Comparison of ENCODE assay signal across 26 mouse cellular contexts in genomic region chr13:41375696-41376095, GRCm38 (mm10).
DNase-seq lines count a peak whose midpoint lies in the region; ATAC-seq lines count a peak whose summit lies in the region.
"Had no signal": no experiment of that assay in that cellular context is flagged by ENCODE, and none has a peak within 500 bp of the region (broad histone marks: within the 10 kb centered on the region; RNA-seq: fewer than 3 reads in every experiment).

No protein-coding gene starts in this region.

- peak; percentile 52 for ATAC-seq in hindbrain, embryonic 16.5 days
- no peak; the same call in 1 of the 2 replicates for ATAC-seq in hindbrain, embryonic 11.5 days (ENCODE audit: low FRiP score)
- peak; percentile 65; the same call in 1 of the 2 replicates for ATAC-seq in midbrain, embryonic 12.5 days (ENCODE audit: low FRiP score, low read depth)
- ATAC-seq in midbrain, embryonic 15.5 days (replicated peaks) = no peak
- peak; percentile 53; the same call in 1 of the 2 replicates for ATAC-seq in neural tube, embryonic 11.5 days (ENCODE audit: insufficient read depth, low FRiP score, low TSS enrichment)
- ATAC-seq: CD4-positive, CD25-positive, alpha-beta regulatory T cell, adult 4 months; forebrain, embryonic 14.5 days; forebrain, embryonic 16.5 days had no signal

- no peak overlapping the region for H3K4me2 ChIP-seq in hindbrain, embryonic 16.5 days (ENCODE audit: low read length)
- H3K4me2 ChIP-seq in hindbrain, embryonic 11.5 days (replicated peaks; ENCODE audit: low read depth, low read length) = no peak overlapping the region
- no peak overlapping the region for H3K4me2 ChIP-seq in midbrain, embryonic 12.5 days (replicated peaks)
- no peak overlapping the region for H3K4me2 ChIP-seq in midbrain, embryonic 15.5 days
- H3K4me2 ChIP-seq in neural tube, embryonic 11.5 days (ENCODE audit: low read depth) = no peak overlapping the region
- H3K4me2 ChIP-seq: embryonic facial prominence, embryonic 13.5 days; embryonic facial prominence, embryonic 15.5 days; forebrain, embryonic 12.5 days had no signal

- H3K9ac ChIP-seq in hindbrain, embryonic 16.5 days (ENCODE audit: low read depth, low read length) = no peak overlapping the region
- H3K9ac ChIP-seq in hindbrain, embryonic 11.5 days (ENCODE audit: low read depth, low read length) = no peak overlapping the region
- H3K9ac ChIP-seq in midbrain, embryonic 12.5 days (replicated peaks) = no peak overlapping the region
- no peak overlapping the region for H3K9ac ChIP-seq in midbrain, embryonic 15.5 days
- no peak overlapping the region for H3K9ac ChIP-seq in neural tube, embryonic 11.5 days (ENCODE audit: low read length)
- H3K9ac ChIP-seq: embryonic facial prominence, embryonic 13.5 days; embryonic facial prominence, embryonic 15.5 days; forebrain, embryonic 12.5 days had no signal

- H3K4me3 ChIP-seq in hindbrain, embryonic 16.5 days (ENCODE audit: low read length) = no peak overlapping the region
- H3K4me3 ChIP-seq in hindbrain, embryonic 11.5 days (ENCODE audit: low read depth, low read length) = no peak overlapping the region
- H3K4me3 ChIP-seq in midbrain, embryonic 12.5 days = no peak overlapping the region
- H3K4me3 ChIP-seq in midbrain, embryonic 15.5 days = no peak overlapping the region
- no peak overlapping the region for H3K4me3 ChIP-seq in neural tube, embryonic 11.5 days (ENCODE audit: low read depth, low read length)
- H3K4me3 ChIP-seq: embryonic facial prominence, embryonic 13.5 days; embryonic facial prominence, embryonic 15.5 days; erythroblast, embryonic 14.5 days; forebrain, embryonic 10.5 days; forebrain, embryonic 12.5 days had no signal

- H3K27ac ChIP-seq in hindbrain, embryonic 16.5 days (ENCODE audit: low read depth, low read length) = no peak overlapping the region
- H3K27ac ChIP-seq in hindbrain, embryonic 11.5 days (ENCODE audit: low read depth, low read length) = no peak overlapping the region
- H3K27ac ChIP-seq in midbrain, embryonic 12.5 days (replicated peaks) = no peak overlapping the region
- no peak overlapping the region for H3K27ac ChIP-seq in midbrain, embryonic 15.5 days
- no peak overlapping the region for H3K27ac ChIP-seq in neural tube, embryonic 11.5 days (ENCODE audit: low read depth, low read length)
- H3K27ac ChIP-seq: embryonic facial prominence, embryonic 13.5 days; embryonic facial prominence, embryonic 15.5 days; forebrain, embryonic 10.5 days; forebrain, embryonic 12.5 days had no signal

- no peaks in the 10 kb centered on the region for H3K36me3 ChIP-seq in hindbrain, embryonic 16.5 days (ENCODE audit: control insufficient read depth, insufficient read depth, low read length)
- H3K36me3 ChIP-seq in hindbrain, embryonic 11.5 days (ENCODE audit: control insufficient read depth, insufficient read depth, low read length) = no peaks in the 10 kb centered on the region
- no peaks in the 10 kb centered on the region for H3K36me3 ChIP-seq in midbrain, embryonic 12.5 days
- no peaks in the 10 kb centered on the region for H3K36me3 ChIP-seq in midbrain, embryonic 15.5 days (replicated peaks)
- H3K36me3 ChIP-seq in neural tube, embryonic 11.5 days (ENCODE audit: control insufficient read depth, insufficient read depth, low read length) = no peaks in the 10 kb centered on the region
- H3K36me3 ChIP-seq: embryonic facial prominence, embryonic 13.5 days; embryonic facial prominence, embryonic 15.5 days; forebrain, embryonic 10.5 days; forebrain, embryonic 12.5 days had no signal

- no peaks in the 10 kb centered on the region for H3K9me3 ChIP-seq in hindbrain, embryonic 16.5 days (ENCODE audit: control insufficient read depth, low read length)
- no peaks in the 10 kb centered on the region for H3K9me3 ChIP-seq in hindbrain, embryonic 11.5 days (ENCODE audit: control insufficient read depth, low read length)
- no peaks in the 10 kb centered on the region for H3K9me3 ChIP-seq in midbrain, embryonic 12.5 days
- H3K9me3 ChIP-seq in midbrain, embryonic 15.5 days = no peaks in the 10 kb centered on the region
- no peaks in the 10 kb centered on the region for H3K9me3 ChIP-seq in neural tube, embryonic 11.5 days (ENCODE audit: control insufficient read depth, low read length)
- H3K9me3 ChIP-seq: embryonic facial prominence, embryonic 13.5 days; embryonic facial prominence, embryonic 15.5 days; forebrain, embryonic 10.5 days; forebrain, embryonic 12.5 days had no signal

- DNase-seq in embryo, embryonic 10 days (ENCODE audit: low spot score) = peak; percentile 58
- no peak for DNase-seq in embryo, embryonic 9.5 days (ENCODE audit: extremely low spot score)
- DNase-seq in hindbrain, embryonic 11.5 days (ENCODE audit: low spot score) = no peak
- DNase-seq in neural tube, embryonic 11.5 days (ENCODE audit: low spot score) = no peak
- DNase-seq in neural tube, embryonic 10.5 days (ENCODE audit: extremely low spot score, low spot score) = no peak
- DNase-seq: adrenal gland, adult 2 months; adrenal gland, postnatal 10 days; adrenal gland, postnatal 25 days; B cell, adult 2 months; cerebellum, adult 11 months; cerebellum, adult 18-20 months; cerebellum, adult 8-10 months; cerebellum, adult 9-11 months; cerebellum, postnatal 14 days; cerebellum, postnatal 36 days had no signal

- H3K4me1 ChIP-seq in hindbrain, embryonic 16.5 days (ENCODE audit: control insufficient read depth, insufficient read depth, low read depth, low read length) = no peaks in the 10 kb centered on the region
- H3K4me1 ChIP-seq in hindbrain, embryonic 11.5 days (replicated peaks; ENCODE audit: control insufficient read depth, insufficient read depth, low read length) = no peaks in the 10 kb centered on the region; the same call in 1 of the 2 replicates
- H3K4me1 ChIP-seq in midbrain, embryonic 12.5 days = peaks cover 10% of the 10 kb centered on the region; the same call in 1 of the 2 replicates
- H3K4me1 ChIP-seq in midbrain, embryonic 15.5 days = no peaks in the 10 kb centered on the region
- H3K4me1 ChIP-seq in neural tube, embryonic 11.5 days (ENCODE audit: control insufficient read depth, insufficient read depth, low read length) = peaks cover 15% of the 10 kb centered on the region

- WGBS in hindbrain, embryonic 16.5 days = 50% methylated on average over 6 of the region's 6 CpGs
- 59% methylated on average over 6 of the region's 6 CpGs for WGBS in hindbrain, embryonic 11.5 days
- WGBS in midbrain, embryonic 12.5 days = 54% methylated on average over 6 of the region's 6 CpGs
- 47% methylated on average over 6 of the region's 6 CpGs for WGBS in midbrain, embryonic 15.5 days
- WGBS in neural tube, embryonic 11.5 days = 39% methylated on average over 6 of the region's 6 CpGs

- no peaks in the 10 kb centered on the region for H3K27me3 ChIP-seq in hindbrain, embryonic 16.5 days (replicated peaks; ENCODE audit: control insufficient read depth, insufficient read depth, low read length)
- H3K27me3 ChIP-seq in hindbrain, embryonic 11.5 days (ENCODE audit: control insufficient read depth, insufficient read depth, low read length) = no peaks in the 10 kb centered on the region
- no peaks in the 10 kb centered on the region for H3K27me3 ChIP-seq in midbrain, embryonic 12.5 days
- no peaks in the 10 kb centered on the region for H3K27me3 ChIP-seq in midbrain, embryonic 15.5 days (replicated peaks)
- no peaks in the 10 kb centered on the region for H3K27me3 ChIP-seq in neural tube, embryonic 11.5 days (ENCODE audit: control insufficient read depth, insufficient read depth, low read length)
- H3K27me3 ChIP-seq: embryonic facial prominence, embryonic 13.5 days; embryonic facial prominence, embryonic 15.5 days; forebrain, embryonic 12.5 days had no signal

Comparison
In these comparisons a context has a peak if more than half of its experiments do, and no peak if none do; other contexts are left out.
1. ATAC-seq: peak in hindbrain, embryonic 16.5 days (single experiment), midbrain, embryonic 12.5 days (single experiment) and neural tube, embryonic 11.5 days (single experiment); none in hindbrain, embryonic 11.5 days (single experiment) and midbrain, embryonic 15.5 days (single experiment).